Mouse (Mus musculus): ENCODE measurements around the gene Dctpp1. TPM values are rescaled to one million over a fixed set of nuclear protein-coding genes. Genes with fewer than 3 reads are reported as not detected.

Gene Dctpp1
- total RNA-seq (2021): 10 to 100 TPM; 27.9 to 29.5 TPM
- long read RNA-seq, experiment 1, partial matches to known transcripts: 0 of 4 reads
- long read RNA-seq, experiment 1, other reads (novel, unspliced or antisense): 0 of 4 reads
- long read RNA-seq, experiment 2, transcript Dctpp1-201 (3 exons, 676 nt): major isoform, 23 of 24 reads
- long read RNA-seq, experiment 2, partial matches to known transcripts: 1 of 24 reads
- long read RNA-seq, experiment 2, other reads (novel, unspliced or antisense): 0 of 24 reads

- DNase-seq (ENCODE audit: low spot score in 2 of 2): peak; percentile 88 to 90
Observed at GRCm38 (mm10) chr7:127260309-127261111, at the start of gene Dctpp1. Dctpp1 (minus strand) TSS chr7:127260709.

GRCm38 (mm10) chr7:127309951-127310350, 49.4 kb upstream of the Dctpp1 start:
- no peak for DNase-seq (ENCODE audit: low spot score in 2 of 2)

GRCm38 (mm10) chr7:127308887-127309286, 48.4 kb upstream of the Dctpp1 start:
- peak in 1 of 2 experiments; percentile 40 for DNase-seq (ENCODE audit: low spot score in 2 of 2)

GRCm38 (mm10) chr7:127308431-127308830, 47.9 kb upstream of the Dctpp1 start:
- DNase-seq (ENCODE audit: low spot score in 2 of 2): no peak

- DNase-seq (ENCODE audit: low spot score in 2 of 2): no peak
Observed at GRCm38 (mm10) chr7:127297586-127298193, 37.2 kb upstream of the Dctpp1 start.

- no peak for DNase-seq (ENCODE audit: low spot score in 2 of 2)
Observed at GRCm38 (mm10) chr7:127296786-127297555, 36.5 kb upstream of the Dctpp1 start.

- no peak for DNase-seq (ENCODE audit: low spot score in 2 of 2)
Observed at GRCm38 (mm10) chr7:127296098-127296497, 35.6 kb upstream of the Dctpp1 start, which contains the start of gene Itgal. Itgal (plus strand) TSS chr7:127296260.

- no peak for DNase-seq (ENCODE audit: low spot score in 2 of 2)
Observed at GRCm38 (mm10) chr7:127290142-127290541, 29.6 kb upstream of the Dctpp1 start.

GRCm38 (mm10) chr7:127289306-127289705, 28.8 kb upstream of the Dctpp1 start:
- no peak for DNase-seq (ENCODE audit: low spot score in 2 of 2)

GRCm38 (mm10) chr7:127287940-127288339, 27.4 kb upstream of the Dctpp1 start:
- DNase-seq (ENCODE audit: low spot score in 2 of 2): no peak

GRCm38 (mm10) chr7:127285154-127285553, 24.6 kb upstream of the Dctpp1 start:
- no peak for DNase-seq (ENCODE audit: low spot score in 2 of 2)

- no peak for DNase-seq (ENCODE audit: low spot score in 2 of 2)
Observed at GRCm38 (mm10) chr7:127282190-127282589, 21.7 kb upstream of the Dctpp1 start.

- no peak for DNase-seq (ENCODE audit: low spot score in 2 of 2)
Observed at GRCm38 (mm10) chr7:127281114-127281513, 20.6 kb upstream of the Dctpp1 start.

GRCm38 (mm10) chr7:127280092-127280491, 19.6 kb upstream of the Dctpp1 start:
- no peak for DNase-seq (ENCODE audit: low spot score in 2 of 2)

GRCm38 (mm10) chr7:127278311-127278710, 17.8 kb upstream of the Dctpp1 start:
- DNase-seq (ENCODE audit: low spot score in 2 of 2): peak in 1 of 2 experiments; percentile 35

GRCm38 (mm10) chr7:127276519-127276961, 16.0 kb upstream of the Dctpp1 start:
- DNase-seq (ENCODE audit: low spot score in 2 of 2): no peak

GRCm38 (mm10) chr7:127273925-127274789, 13.6 kb upstream of the Dctpp1 start, which contains the start of gene Sephs2:
Sephs2 (minus strand) TSS chr7:127274055.
- DNase-seq (ENCODE audit: low spot score in 2 of 2): peak; percentile 93 to 97

GRCm38 (mm10) chr7:127273118-127273923, 12.8 kb upstream of the Dctpp1 start:
- DNase-seq (ENCODE audit: low spot score in 2 of 2): no peak

GRCm38 (mm10) chr7:127272566-127272965, 12.1 kb upstream of the Dctpp1 start:
- no peak for DNase-seq (ENCODE audit: low spot score in 2 of 2)
